Mouse (Mus musculus): ENCODE results near the gene Gm26897.

GRCm38 (mm10) chr5:111772591-111773406, 39.1 kb downstream of the Gm26897 start:
- TF ChIP-seq CTCF (IDR thresholded peaks at IDR 0.05; ENCODE audit: extremely low read depth, insufficient read length, insufficient replicate concordance, low read depth, low read length) (no peak), POLR2A (IDR thresholded peaks at IDR 0.05; ENCODE audit: low read depth, low read length) (no peak)

All from small intestine, adult 2 months (tissue).